Mouse (Mus musculus) layer of hippocampus, postnatal 36 days (tissue): ENCODE results near the gene 1500009L16Rik. TPM values are rescaled to one million over a fixed set of nuclear protein-coding genes. Genes with fewer than 3 reads are reported as not detected.
A peak's percentile ranks its signal among the peaks of the same experiment; 100 is the strongest.

Source experiments
- DNase-seq, 2 experiments: peaks; one replicate each; pipeline ENCODE4 v3.0.0; 2022
- total RNA-seq, 2 experiments: library from RNA; stranded (reverse); gene quantifications; 2 replicates each; pipeline ENCODE4 v1.2.3; 2021

1500009L16Rik gene
- 10 to 100 TPM; 18.5 to 21.6 TPM for total RNA-seq

GRCm38 (mm10) chr10:83722579-83723031, at the start of gene 1500009L16Rik:
Gene 1500009L16Rik (plus strand): TSS chr10:83722865.
- peak; percentile 58 to 67 for DNase-seq

- DNase-seq, result peak in 1 of 2 experiments; percentile 8
Measured at GRCm38 (mm10) chr10:83681334-83681733, 41.3 kb upstream of the 1500009L16Rik start.

GRCm38 (mm10) chr10:83688215-83688614, 34.5 kb upstream of the 1500009L16Rik start:
- no peak for DNase-seq

- DNase-seq, result no peak
Measured at GRCm38 (mm10) chr10:83692175-83692895, 30.3 kb upstream of the 1500009L16Rik start.

GRCm38 (mm10) chr10:83696226-83696625, 26.4 kb upstream of the 1500009L16Rik start:
- DNase-seq, result no peak

GRCm38 (mm10) chr10:83706628-83707027, 16.0 kb upstream of the 1500009L16Rik start:
- DNase-seq, result no peak

GRCm38 (mm10) chr10:83709920-83710319, 12.7 kb upstream of the 1500009L16Rik start:
- DNase-seq, result no peak

GRCm38 (mm10) chr10:83711769-83712168, 10.9 kb upstream of the 1500009L16Rik start:
- DNase-seq, result no peak

GRCm38 (mm10) chr10:83718855-83719474, 3.7 kb upstream of the 1500009L16Rik start:
- DNase-seq, result no peak

GRCm38 (mm10) chr10:83723055-83723454, 390 bp downstream of the 1500009L16Rik start:
- no peak for DNase-seq

GRCm38 (mm10) chr10:83724351-83725059, 1.8 kb downstream of the 1500009L16Rik start:
- no peak for DNase-seq

- no peak for DNase-seq
Measured at GRCm38 (mm10) chr10:83726164-83726563, 3.5 kb downstream of the 1500009L16Rik start.

GRCm38 (mm10) chr10:83727846-83728245, 5.2 kb downstream of the 1500009L16Rik start:
- no peak for DNase-seq

GRCm38 (mm10) chr10:83728529-83728928, 5.9 kb downstream of the 1500009L16Rik start:
- no peak for DNase-seq

GRCm38 (mm10) chr10:83729076-83729475, 6.4 kb downstream of the 1500009L16Rik start:
- no peak for DNase-seq

GRCm38 (mm10) chr10:83729492-83729891, 6.8 kb downstream of the 1500009L16Rik start:
- DNase-seq, result peak; percentile 83 to 84

- no peak for DNase-seq
Measured at GRCm38 (mm10) chr10:83733725-83734124, 11.1 kb downstream of the 1500009L16Rik start.

GRCm38 (mm10) chr10:83738996-83739655, 16.5 kb downstream of the 1500009L16Rik start:
- no peak for DNase-seq

- DNase-seq, result no peak
Measured at GRCm38 (mm10) chr10:83744656-83745055, 22.0 kb downstream of the 1500009L16Rik start.

- DNase-seq, result no peak
Measured at GRCm38 (mm10) chr10:83753056-83753455, 30.4 kb downstream of the 1500009L16Rik start.

GRCm38 (mm10) chr10:83757343-83757962, 34.8 kb downstream of the 1500009L16Rik start:
- no peak for DNase-seq

- no peak for DNase-seq
Measured at GRCm38 (mm10) chr10:83758732-83759131, 36.1 kb downstream of the 1500009L16Rik start.
